10 mouse cellular contexts compared by ENCODE assay signal in genomic region chr3:121535813-121536504, GRCm38 (mm10). TPM values are rescaled to one million over a fixed set of nuclear protein-coding genes. Genes with fewer than 3 reads are reported as not detected.
A peak's percentile ranks its signal among the peaks of the same experiment; 100 is the strongest.
DNase-seq lines count a peak whose midpoint lies in the region; ATAC-seq lines count a peak whose summit lies in the region.
"Had no signal": no experiment of that assay in that cellular context is flagged by ENCODE, and none has a peak within 500 bp of the region (broad histone marks: within the 10 kb centered on the region; RNA-seq: fewer than 3 reads in every experiment).

No protein-coding gene starts in this region.

- H3K9ac ChIP-seq in heart, embryonic 11.5 days (ENCODE audit: low read depth, low read length), result no peak overlapping the region
- H3K9ac ChIP-seq: embryonic facial prominence, embryonic 12.5 days; limb, embryonic 12.5 days had no signal

- no peaks in the 10 kb centered on the region for H3K9me3 ChIP-seq in heart, embryonic 11.5 days (replicated peaks; ENCODE audit: control insufficient read depth, low read length)
- H3K9me3 ChIP-seq: embryonic facial prominence, embryonic 12.5 days; limb, embryonic 12.5 days had no signal

- ATAC-seq in heart, embryonic 11.5 days (replicated peaks; ENCODE audit: insufficient number of reproducible peaks, low FRiP score, low TSS enrichment), result no peak
- ATAC-seq in activated CD4-positive, CD25-positive, alpha-beta regulatory T cell, adult 4 months, result peak; percentile 75

- no peaks in the 10 kb centered on the region for H3K36me3 ChIP-seq in heart, embryonic 11.5 days (ENCODE audit: control insufficient read depth, insufficient read depth, low read length)
- H3K36me3 ChIP-seq: embryonic facial prominence, embryonic 12.5 days; limb, embryonic 12.5 days had no signal

- intact Hi-C loops in heart, postnatal 36 days (cut with DNase I), result loop anchor here (1.0 to 10.0 kb wide), 4 partner anchors 187 to 349 kb away; partner anchors contain the start of gene F3

- no peak overlapping the region for H3K27ac ChIP-seq in heart, embryonic 11.5 days (ENCODE audit: low read depth, low read length)
- H3K27ac ChIP-seq: embryonic facial prominence, embryonic 12.5 days; limb, embryonic 12.5 days had no signal

- no peak overlapping the region for H3K4me3 ChIP-seq in heart, embryonic 11.5 days (ENCODE audit: low read depth, low read length)
- H3K4me3 ChIP-seq: embryonic facial prominence, embryonic 12.5 days; limb, embryonic 12.5 days had no signal

- no peak overlapping the region for H3K4me2 ChIP-seq in heart, embryonic 11.5 days
- H3K4me2 ChIP-seq: embryonic facial prominence, embryonic 12.5 days; limb, embryonic 12.5 days had no signal

- DNase-seq in heart, postnatal 36 days, result peak; percentile 41 to 62
- peak; percentile 22 for DNase-seq in CD4-positive helper T cell, adult 2 months (ENCODE audit: low read depth, low spot score)
- peak; percentile 83 for DNase-seq in embryo, embryonic 10.5 days (ENCODE audit: low spot score)
- peak; percentile 12 for DNase-seq in left cerebral cortex, adult 11 months (ENCODE audit: low spot score)
- peak; percentile 26 for DNase-seq in retina, adult 2 months (ENCODE audit: low read depth, low spot score)
- DNase-seq in urinary bladder, adult 2 months (ENCODE audit: low spot score), result no peak

- WGBS in heart, embryonic 11.5 days (ENCODE audit: insufficient replicate concordance), result 83% methylated on average over 3 of the region's 3 CpGs

- H3K4me1 ChIP-seq in heart, embryonic 11.5 days (ENCODE audit: control insufficient read depth, insufficient read depth, low read length), result peaks cover 10% of the 10 kb centered on the region

- H3K27me3 ChIP-seq in heart, embryonic 11.5 days (ENCODE audit: control insufficient read depth, insufficient read depth, low read length), result peaks cover 15% of the 10 kb centered on the region

RNA-seq across cellular contexts. Expression of gene Slc44a3, which starts 3.8 kb away (rescaled TPM):
- total RNA-seq in heart, postnatal 36 days (2021), result under 1 TPM in 1 of 2 experiments, not detected in 1; 0.22 TPM
- polyA plus RNA-seq in heart, embryonic 11.5 days (2014; fragmentation: Nextera tagmentation; extraction: Ambion mirVana), result 0.83 and 1.1 TPM in 2 replicates
- not detected for polyA plus RNA-seq in activated CD4-positive, CD25-positive, alpha-beta regulatory T cell, adult 4 months (2017; shearing (Covaris generic))
- polyA plus RNA-seq in urinary bladder, adult 2 months (2012; rRNA removed), result 15.7 and 18.8 TPM in 2 replicates
